Mouse (Mus musculus) forebrain, embryonic 13.5 days (tissue): ENCODE measurements around the gene Nrxn2. TPM values are rescaled to one million over a fixed set of nuclear protein-coding genes. Genes with fewer than 3 reads are reported as not detected.
A peak's percentile ranks its signal among the peaks of the same experiment; 100 is the strongest.

Source experiments
- ATAC-seq: fragments of 200-750 bp; cut with Nextera tagmentation; 2 replicates; pipeline ENCODE4 v1.8.0; 2017
- H3K27ac ChIP-seq: fragments of 300-500 bp; sonication (generic); 2 replicates; pipeline ENCODE4 v1.5.1; 2015; ENCODE audit warnings: inconsistent platforms, mild to moderate bottlenecking, moderate library complexity
- H3K27me3 ChIP-seq: fragments of 300-500 bp; sonication (generic); 2 replicates; pipeline ENCODE4 v1.6.1; 2015; ENCODE audit warnings: mild to moderate bottlenecking, inconsistent platforms
- H3K36me3 ChIP-seq: fragments of 300-500 bp; sonication (generic); 2 replicates; pipeline ENCODE4 v1.6.1; 2015; ENCODE audit warnings: mild to moderate bottlenecking, inconsistent platforms; ENCODE audit not compliant: poor library complexity, severe bottlenecking
- H3K4me1 ChIP-seq: fragments of 300-500 bp; sonication (generic); 2 replicates; pipeline ENCODE4 v1.6.1; 2015; ENCODE audit warnings: inconsistent platforms
- H3K4me2 ChIP-seq: fragments of 300-500 bp; sonication (generic); 2 replicates; pipeline ENCODE4 v1.6.1; 2015; ENCODE audit warnings: inconsistent platforms, mild to moderate bottlenecking, moderate library complexity
- H3K4me3 ChIP-seq: fragments of 300-500 bp; sonication (generic); 2 replicates; pipeline ENCODE4 v1.5.1; 2015; ENCODE audit warnings: mild to moderate bottlenecking, inconsistent platforms
- H3K9ac ChIP-seq: fragments of 300-500 bp; sonication (generic); 2 replicates; pipeline ENCODE4 v1.6.1; 2015; ENCODE audit warnings: mild to moderate bottlenecking, inconsistent platforms
- H3K9me3 ChIP-seq: fragments of 300-500 bp; sonication (generic); replicated peaks from 2 replicates; pipeline ENCODE4 v1.6.1; 2016; ENCODE audit warnings: inconsistent platforms
- WGBS: fragments of 180-500 bp; shearing (Covaris S2); methylation state at CpG from one replicate; pipeline ENCODE4 v1.1.7; 2015; 5-methylcytosine and 5-hydroxymethylcytosine counted together
- polyA plus RNA-seq: library from polyadenylated mRNA; unstranded; fragments of >200 nt; fragmentation: Nextera tagmentation; extraction: Ambion mirVana; gene quantifications from 2 replicates; pipeline ENCODE4 v1.2.1, GENCODE M21; 2015

The Nrxn2 gene
- 16.9 and 18.1 TPM in 2 replicates for polyA plus RNA-seq

DNA sequence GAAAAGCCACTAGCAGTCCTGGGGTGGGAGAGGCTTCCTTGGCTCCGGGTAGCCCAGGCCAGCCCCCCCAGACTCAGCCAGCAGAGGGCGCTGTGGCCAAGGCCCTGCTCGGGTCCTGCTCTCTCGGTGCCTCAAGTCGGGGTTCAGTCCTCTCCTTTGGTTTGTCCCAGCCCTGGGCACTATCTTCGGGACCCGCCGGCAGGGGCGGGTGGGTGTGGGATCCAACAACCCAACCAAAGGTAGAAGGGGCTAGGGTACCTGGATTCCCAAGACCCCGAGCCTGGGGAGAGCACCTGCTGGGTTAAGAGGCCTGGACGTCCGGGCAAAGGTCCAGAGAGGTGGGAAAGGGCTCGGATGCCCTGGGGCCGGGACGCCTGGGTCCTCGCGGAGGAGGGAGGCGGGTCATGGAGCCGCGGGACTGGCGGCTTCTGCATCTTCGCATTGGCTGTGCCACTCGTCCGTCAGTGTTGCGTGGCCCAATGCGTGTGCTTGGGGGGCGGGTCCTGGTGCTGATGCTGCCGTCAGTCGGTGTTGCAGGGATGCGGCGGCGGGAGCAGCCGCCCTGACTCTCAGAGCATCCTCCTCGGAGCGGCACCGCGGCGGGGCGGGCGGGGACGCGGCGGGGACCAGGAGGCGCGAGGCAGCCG lies at the start of gene Nrxn2:
Gene Nrxn2, plus strand, starts transcription at position 499 of the 647 bp plus-strand sequence.
- Histone ChIP-seq H3K27me3 (peaks cover 17% of the 10 kb centered on the region), H3K9ac (peak within 1 kb of the TSS; percentile 86), H3K27ac (peak within 1 kb of the TSS; percentile 86), H3K4me2 (peak within 1 kb of the TSS; percentile 80), H3K4me3 (peak within 1 kb of the TSS; percentile 67), H3K4me1 (peaks cover 74% of the 10 kb centered on the region), H3K36me3 (no peaks in the 10 kb centered on the region), H3K9me3 (no peaks in the 10 kb centered on the region)
- WGBS, result 0% methylated on average over 34 of the region's 46 CpGs
- peak; percentile 94 for ATAC-seq

DNA sequence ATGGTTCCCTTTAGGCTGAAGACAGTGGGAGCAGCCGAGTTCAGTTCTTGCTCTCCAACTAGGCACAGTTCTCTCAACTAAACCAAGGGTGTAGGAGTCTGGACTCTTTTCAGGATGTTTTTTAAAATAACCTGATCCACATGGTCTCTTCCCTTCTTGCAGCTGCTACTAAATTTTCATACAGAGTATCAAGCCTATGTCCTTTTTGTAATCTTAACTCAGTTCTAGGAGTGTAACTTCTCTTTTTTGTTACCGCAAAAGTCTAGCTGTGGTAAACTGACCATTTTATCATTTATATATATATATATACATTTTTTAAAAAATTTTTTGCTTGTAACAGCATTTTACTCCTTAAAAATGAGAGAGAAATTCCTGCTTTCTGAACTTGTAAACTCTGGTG lies 48.4 kb upstream of the Nrxn2 start:
- Histone ChIP-seq H3K27ac (no peak overlapping the region), H3K9me3 (no peaks in the 10 kb centered on the region), H3K36me3 (peaks cover 97% of the 10 kb centered on the region), H3K4me2 (no peak overlapping the region), H3K27me3 (no peaks in the 10 kb centered on the region), H3K9ac (no peak overlapping the region), H3K4me1 (peaks cover 24% of the 10 kb centered on the region), H3K4me3 (no peak overlapping the region)
- 96% methylated on average over 2 of the region's 2 CpGs for WGBS
- ATAC-seq, result no peak

DNA sequence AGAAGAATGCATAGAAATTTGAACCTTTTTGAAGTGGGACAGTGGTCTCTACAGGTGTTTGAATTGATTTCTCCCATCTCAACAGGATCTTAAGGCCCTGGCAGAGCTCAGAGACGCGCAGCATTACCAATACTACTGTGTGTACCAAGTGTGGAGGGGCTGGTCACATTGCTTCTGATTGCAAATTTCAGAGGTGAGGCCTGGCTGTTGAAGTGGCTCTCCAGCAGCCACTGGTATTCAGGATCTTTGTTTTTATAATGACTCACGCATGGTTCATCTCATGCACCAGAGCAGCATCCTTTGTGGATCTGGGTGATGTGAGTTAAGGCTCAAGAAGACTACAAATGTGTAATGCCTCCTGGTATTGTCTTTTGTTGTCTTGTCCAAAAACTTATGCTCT lies 46.1 kb upstream of the Nrxn2 start:
- no peaks in the 10 kb centered on the region for H3K9me3 ChIP-seq
- 94% methylated on average over 3 of the region's 3 CpGs for WGBS
- ATAC-seq, result no peak
- H3K36me3 ChIP-seq, result peaks cover 98% of the 10 kb centered on the region
- no peak overlapping the region for H3K9ac ChIP-seq
- peaks cover 4% of the 10 kb centered on the region for H3K4me1 ChIP-seq
- H3K4me2 ChIP-seq, result no peak overlapping the region
- H3K27ac ChIP-seq, result no peak overlapping the region
- H3K27me3 ChIP-seq, result no peaks in the 10 kb centered on the region
- no peak overlapping the region for H3K4me3 ChIP-seq

DNA sequence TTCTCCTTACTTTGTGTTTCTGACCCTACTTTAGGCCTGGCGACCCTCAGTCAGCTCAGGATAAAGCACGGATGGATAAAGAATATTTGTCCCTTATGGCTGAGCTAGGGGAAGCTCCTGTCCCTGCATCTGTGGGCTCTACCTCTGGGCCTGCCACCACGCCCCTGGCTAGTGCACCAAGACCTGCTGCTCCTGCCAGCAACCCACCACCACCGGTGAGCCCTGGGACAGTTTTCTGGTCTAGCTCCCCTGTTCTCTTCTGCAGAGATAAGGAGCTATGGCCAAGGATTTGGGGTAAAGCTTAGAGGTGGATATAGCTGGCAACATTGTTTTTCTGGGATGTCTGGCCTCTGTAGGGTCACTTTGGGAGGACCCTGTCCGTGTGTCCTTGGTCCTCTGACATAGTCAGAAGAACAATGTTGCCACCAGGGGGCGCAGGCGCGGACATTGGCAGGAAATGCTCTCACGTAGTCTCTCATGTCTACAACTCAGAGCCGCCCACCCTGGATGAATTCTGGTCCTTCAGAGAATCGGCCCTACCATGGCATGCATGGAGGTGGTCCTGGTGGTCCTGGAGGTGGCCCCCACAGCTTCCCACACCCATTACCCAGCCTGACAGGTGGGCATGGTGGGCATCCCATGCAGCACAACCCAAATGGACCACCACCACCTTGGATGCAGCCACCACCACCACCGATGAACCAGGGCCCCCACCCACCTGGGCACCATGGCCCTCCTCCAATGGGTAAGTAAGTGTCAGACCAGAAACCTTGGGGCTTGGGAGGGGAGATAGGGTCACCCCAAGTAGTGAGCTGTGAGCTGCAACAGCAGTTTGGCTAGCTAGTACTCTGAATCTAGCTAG lies 44.8 kb upstream of the Nrxn2 start:
- ATAC-seq, result peak; percentile 19; the same call in 1 of the 2 replicates
- H3K36me3 ChIP-seq, result peaks cover 98% of the 10 kb centered on the region
- H3K4me3 ChIP-seq, result no peak overlapping the region
- no peak overlapping the region for H3K4me2 ChIP-seq
- H3K27ac ChIP-seq, result no peak overlapping the region
- H3K27me3 ChIP-seq, result no peaks in the 10 kb centered on the region
- H3K4me1 ChIP-seq, result 0 out of 2 replicates have a peak, but pooled peaks cover 7% of the 10 kb centered on the region
- no peak overlapping the region for H3K9ac ChIP-seq
- 71% methylated on average over 12 of the region's 12 CpGs for WGBS
- no peaks in the 10 kb centered on the region for H3K9me3 ChIP-seq

DNA sequence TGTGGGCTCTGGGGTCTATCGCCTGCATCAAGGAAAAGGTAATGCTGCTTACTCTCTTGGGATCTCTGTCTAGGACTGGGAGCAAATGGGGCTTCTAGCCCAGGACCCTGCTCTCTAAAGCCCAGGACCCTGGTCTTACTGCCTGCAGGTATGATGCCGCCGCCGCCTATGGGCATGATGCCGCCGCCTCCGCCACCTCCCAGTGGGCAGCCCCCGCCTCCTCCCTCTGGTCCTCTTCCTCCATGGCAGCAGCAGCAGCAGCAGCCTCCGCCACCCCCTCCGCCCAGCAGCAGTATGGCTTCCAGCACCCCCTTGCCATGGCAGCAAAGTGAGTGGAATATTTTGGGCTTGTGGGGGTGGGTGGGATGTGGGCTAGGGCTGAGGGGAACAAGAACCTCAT lies 44.0 kb upstream of the Nrxn2 start:
- 95% methylated on average over 10 of the region's 10 CpGs for WGBS
- Histone ChIP-seq H3K27me3 (no peaks in the 10 kb centered on the region), H3K4me1 (0 out of 2 replicates have a peak, but pooled peaks cover 7% of the 10 kb centered on the region), H3K4me2 (no peak overlapping the region), H3K27ac (no peak overlapping the region), H3K9ac (no peak overlapping the region), H3K9me3 (no peaks in the 10 kb centered on the region), H3K36me3 (peaks cover 100% of the 10 kb centered on the region), H3K4me3 (no peak overlapping the region)
- ATAC-seq, result no peak

DNA sequence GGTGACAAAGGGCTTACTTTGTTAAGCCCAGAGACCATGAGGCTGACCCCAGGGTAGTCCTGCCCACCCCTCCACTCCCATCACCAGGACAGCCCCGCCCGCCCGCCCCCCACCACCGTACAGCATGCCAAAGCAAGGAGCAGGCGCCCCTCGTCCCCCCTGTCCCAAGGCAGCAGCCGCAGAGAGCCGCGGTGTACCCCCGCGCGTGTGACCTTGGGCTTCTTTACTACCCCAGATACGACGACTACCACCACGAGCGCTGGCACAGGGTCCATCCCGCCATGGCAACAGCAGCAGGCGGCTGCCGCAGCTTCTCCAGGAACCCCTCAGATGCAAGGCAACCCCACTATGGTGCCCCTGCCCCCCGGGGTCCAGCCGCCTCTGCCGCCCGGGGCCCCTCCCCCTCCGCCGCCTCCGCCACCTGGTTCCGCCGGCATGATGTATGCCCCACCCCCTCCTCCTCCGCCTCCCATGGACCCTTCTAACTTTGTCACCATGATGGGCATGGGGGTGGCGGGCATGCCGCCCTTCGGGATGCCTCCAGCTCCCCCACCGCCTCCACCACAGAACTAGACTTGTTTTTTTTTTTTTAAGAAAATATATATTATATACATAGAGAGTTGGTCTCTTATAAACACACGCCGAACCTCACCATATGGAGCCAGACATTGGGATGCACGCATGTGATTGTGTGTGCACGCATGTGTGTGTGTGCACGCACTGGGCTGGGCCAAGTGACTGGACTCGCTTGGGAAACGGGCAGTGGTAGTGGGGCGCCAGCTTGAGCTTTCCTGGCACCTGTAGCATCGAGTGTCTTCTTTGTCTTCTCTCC lies 42.9 kb upstream of the Nrxn2 start:
- Histone ChIP-seq H3K4me1 (0 out of 2 replicates have a peak, but pooled peaks cover 7% of the 10 kb centered on the region), H3K9ac (no peak overlapping the region), H3K36me3 (peaks cover 92% of the 10 kb centered on the region), H3K27ac (no peak overlapping the region), H3K9me3 (no peaks in the 10 kb centered on the region), H3K4me2 (no peak overlapping the region), H3K4me3 (no peak overlapping the region), H3K27me3 (no peaks in the 10 kb centered on the region)
- WGBS, result 89% methylated on average over 38 of the region's 42 CpGs
- no peak; the same call in 1 of the 2 replicates for ATAC-seq

DNA sequence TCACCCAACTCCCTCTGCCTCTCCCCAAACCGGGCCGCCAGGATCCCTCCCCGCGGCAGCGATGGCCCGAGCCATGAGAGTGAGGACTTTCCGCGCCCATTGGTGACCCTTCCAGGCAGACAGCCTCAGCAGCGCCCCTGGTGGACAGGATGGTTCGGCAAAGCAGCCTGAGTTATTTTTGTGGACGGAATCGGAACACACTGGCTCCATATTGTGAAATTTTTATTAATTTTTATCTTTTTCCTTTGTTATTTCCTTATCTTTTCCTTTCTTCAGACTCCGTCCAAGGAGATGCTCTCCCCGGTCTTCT lies 42.3 kb upstream of the Nrxn2 start:
- ATAC-seq, result no peak
- Histone ChIP-seq H3K4me3 (no peak overlapping the region), H3K4me2 (no peak overlapping the region), H3K27me3 (no peaks in the 10 kb centered on the region), H3K4me1 (0 out of 2 replicates have a peak, but pooled peaks cover 7% of the 10 kb centered on the region), H3K9ac (no peak overlapping the region), H3K36me3 (peaks cover 86% of the 10 kb centered on the region), H3K9me3 (no peaks in the 10 kb centered on the region), H3K27ac (no peak overlapping the region)
- 73% methylated on average over 14 of the region's 14 CpGs for WGBS

DNA sequence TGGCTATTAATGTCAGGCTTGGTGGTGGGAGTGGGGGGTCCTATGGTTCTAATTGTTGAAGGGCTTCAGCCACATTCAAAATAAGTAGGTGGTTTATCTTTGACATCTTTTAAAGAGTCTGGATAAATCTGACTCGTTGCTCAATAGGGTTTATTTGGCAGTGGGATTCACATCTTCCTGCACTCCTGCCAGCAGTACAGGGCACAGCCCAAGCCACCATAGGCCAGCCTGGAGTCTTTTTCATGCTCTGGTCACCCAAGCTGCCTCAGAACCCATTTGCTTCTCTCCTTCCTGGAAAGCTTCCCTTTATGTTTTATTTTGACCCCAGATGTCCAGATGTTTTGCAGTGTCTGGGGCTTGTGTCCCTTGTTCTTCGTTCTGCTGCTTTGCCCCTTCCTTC lies 41.9 kb upstream of the Nrxn2 start:
- peaks cover 82% of the 10 kb centered on the region for H3K36me3 ChIP-seq
- ATAC-seq, result no peak
- no peak overlapping the region for H3K9ac ChIP-seq
- H3K4me1 ChIP-seq, result 0 out of 2 replicates have a peak, but pooled peaks cover 7% of the 10 kb centered on the region
- no peaks in the 10 kb centered on the region for H3K27me3 ChIP-seq
- whole genome bisulfite sequencing, result 71% methylated on average over 2 of the region's 2 CpGs
- no peak overlapping the region for H3K4me2 ChIP-seq
- no peak overlapping the region for H3K4me3 ChIP-seq
- no peaks in the 10 kb centered on the region for H3K9me3 ChIP-seq
- H3K27ac ChIP-seq, result peak overlapping the region; percentile 3; the same call in 1 of the 2 replicates

DNA sequence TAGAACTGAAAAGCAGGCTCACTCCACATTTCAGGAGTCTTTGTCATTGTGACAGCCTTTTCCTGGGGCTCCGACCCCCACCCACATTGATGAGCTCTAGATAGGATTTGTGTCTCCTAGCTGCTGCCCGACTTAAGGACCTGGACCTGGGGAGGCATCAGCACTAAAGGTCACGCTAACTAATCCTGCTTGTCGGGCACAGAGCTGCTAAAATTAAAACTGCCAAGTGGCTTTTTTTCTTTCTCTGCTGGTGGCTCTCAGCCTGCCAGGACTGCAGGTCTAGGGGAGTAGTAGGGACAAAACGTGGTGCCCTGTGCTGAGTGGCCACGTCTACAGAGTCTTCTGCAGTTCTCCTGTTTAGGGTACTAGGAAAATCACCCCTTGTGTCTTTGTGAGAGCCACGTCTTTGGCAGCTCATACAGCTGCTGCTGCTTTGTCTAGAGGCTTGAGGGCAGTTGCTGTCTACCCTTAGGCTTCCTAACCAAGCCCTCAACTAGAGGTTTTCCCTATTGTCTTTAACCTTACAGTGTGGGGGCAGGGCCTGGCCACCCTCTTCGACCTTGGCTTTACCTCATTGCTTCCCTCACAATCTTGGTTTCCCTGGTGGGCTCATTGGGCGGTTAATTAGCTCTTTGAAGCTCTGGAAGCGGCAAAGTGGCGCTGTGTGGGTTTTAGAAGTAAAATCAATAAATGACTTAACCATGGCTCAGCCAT lies 41.0 kb upstream of the Nrxn2 start:
- WGBS, result 44% methylated on average over 11 of the region's 11 CpGs
- Histone ChIP-seq H3K4me3 (no peak overlapping the region), H3K9ac (no peak overlapping the region), H3K4me1 (0 out of 2 replicates have a peak, but pooled peaks cover 7% of the 10 kb centered on the region), H3K4me2 (no peak overlapping the region), H3K36me3 (peaks cover 74% of the 10 kb centered on the region), H3K9me3 (no peaks in the 10 kb centered on the region), H3K27ac (peak overlapping the region; percentile 40), H3K27me3 (no peaks in the 10 kb centered on the region)
- ATAC-seq, result no peak

DNA sequence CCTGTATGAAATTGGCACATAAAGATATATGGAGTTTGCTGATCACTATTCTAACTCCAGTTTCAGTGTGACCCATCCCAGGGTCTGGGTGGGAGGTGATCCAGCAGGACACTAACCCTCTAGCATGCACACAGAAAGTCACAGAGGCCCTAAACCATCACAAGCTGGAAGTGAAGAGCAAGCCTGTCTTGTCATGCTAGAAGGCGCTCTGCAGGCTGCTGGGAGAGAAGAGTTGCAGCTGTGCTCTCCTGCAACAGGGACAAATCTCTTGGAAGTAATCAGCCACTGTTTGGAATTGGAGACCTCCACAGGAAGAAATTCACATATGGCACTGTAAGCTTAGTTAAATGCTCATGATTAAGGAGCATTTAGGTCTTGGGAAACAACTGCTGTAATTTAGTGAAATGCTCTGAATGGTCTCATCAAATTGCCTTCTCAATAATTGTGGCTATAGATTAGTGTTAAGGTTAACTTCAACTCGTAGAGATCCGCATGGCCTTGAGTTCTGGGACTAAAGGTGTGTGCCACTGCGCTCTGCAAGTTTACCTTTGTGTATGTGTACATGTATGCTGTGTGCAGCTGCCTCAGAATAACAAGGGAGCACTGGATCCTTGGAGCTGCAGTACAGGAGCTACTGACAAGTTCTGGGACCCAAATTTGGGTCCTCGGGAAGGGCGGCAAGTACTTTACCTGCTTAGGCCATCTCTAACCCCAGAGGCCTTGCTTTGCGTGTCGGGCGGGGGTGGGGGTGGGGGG lies 37.9 kb upstream of the Nrxn2 start:
- Histone ChIP-seq H3K27ac (no peak overlapping the region), H3K4me1 (0 out of 2 replicates have a peak, but pooled peaks cover 16% of the 10 kb centered on the region), H3K27me3 (no peaks in the 10 kb centered on the region), H3K4me2 (no peak overlapping the region), H3K4me3 (no peak overlapping the region), H3K9ac (no peak overlapping the region), H3K9me3 (no peaks in the 10 kb centered on the region), H3K36me3 (peaks cover 42% of the 10 kb centered on the region)
- ATAC-seq, result no peak
- WGBS, result 93% methylated on average over 9 of the region's 9 CpGs

DNA sequence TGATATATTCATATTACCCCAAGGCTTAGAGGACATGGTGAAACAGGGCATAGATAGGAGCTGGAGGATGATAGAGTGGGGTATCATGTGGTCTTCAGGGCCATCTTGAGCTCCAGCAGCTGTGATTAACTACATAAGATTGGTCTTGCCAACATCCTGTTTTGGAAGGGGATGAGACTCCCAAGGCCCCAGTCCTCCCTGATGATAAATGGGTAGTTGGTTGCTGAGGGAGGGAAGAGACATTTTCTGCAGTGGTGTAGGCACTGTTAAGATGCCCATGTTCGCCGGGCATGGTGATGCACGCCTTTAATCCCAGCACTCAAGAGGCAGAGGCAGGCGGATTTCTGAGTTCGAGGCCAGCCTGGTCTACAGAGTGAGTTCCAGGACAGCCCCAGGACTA lies 37.3 kb upstream of the Nrxn2 start:
- Histone ChIP-seq H3K4me2 (no peak overlapping the region), H3K9ac (no peak overlapping the region), H3K4me3 (no peak overlapping the region), H3K36me3 (peaks cover 36% of the 10 kb centered on the region), H3K4me1 (0 out of 2 replicates have a peak, but pooled peaks cover 16% of the 10 kb centered on the region), H3K27me3 (no peaks in the 10 kb centered on the region), H3K27ac (no peak overlapping the region), H3K9me3 (no peaks in the 10 kb centered on the region)
- ATAC-seq, result no peak
- WGBS, result 96% methylated on average over 5 of the region's 5 CpGs
